Mouse (Mus musculus): Measurements from ENCODE around the gene Fgf10. TPM values are rescaled to one million over a fixed set of nuclear protein-coding genes. Genes with fewer than 3 reads are reported as not detected.

Fgf10 gene
- polyA plus RNA-seq, 1 experiment from 2014 or later, result 0.05 TPM

GRCm38 (mm10) chr13:118695103-118695502 is 25.5 kb downstream of the Fgf10 start:
- Histone ChIP-seq H3K4me1 (ENCODE audit: insufficient read depth) (no peaks in the 10 kb centered on the region), H3K4me3 (ENCODE audit: low read depth, low read length) (no peak overlapping the region), H3K36me3 (replicated peaks; ENCODE audit: insufficient read depth, low read length) (no peaks in the 10 kb centered on the region), H3K9ac (replicated peaks) (no peak overlapping the region), H3K27me3 (ENCODE audit: insufficient read depth, low read length) (no peaks in the 10 kb centered on the region), H3K4me2 (ENCODE audit: low read depth, low read length) (no peak overlapping the region), H3K9me3 (ENCODE audit: low read length) (no peaks in the 10 kb centered on the region), H3K27ac (ENCODE audit: low read depth) (no peak overlapping the region)
- TF ChIP-seq EP300 (IDR thresholded peaks at IDR 0.05; ENCODE audit: low read depth) (no peak), CTCF (IDR thresholded peaks at IDR 0.05; ENCODE audit: low read depth) (no peak)
- DNase-seq (no peak), ATAC-seq (no peak)
- WGBS (ENCODE audit: insufficient replicate concordance), result 31% methylated on average over 4 of the region's 4 CpGs

DNA sequence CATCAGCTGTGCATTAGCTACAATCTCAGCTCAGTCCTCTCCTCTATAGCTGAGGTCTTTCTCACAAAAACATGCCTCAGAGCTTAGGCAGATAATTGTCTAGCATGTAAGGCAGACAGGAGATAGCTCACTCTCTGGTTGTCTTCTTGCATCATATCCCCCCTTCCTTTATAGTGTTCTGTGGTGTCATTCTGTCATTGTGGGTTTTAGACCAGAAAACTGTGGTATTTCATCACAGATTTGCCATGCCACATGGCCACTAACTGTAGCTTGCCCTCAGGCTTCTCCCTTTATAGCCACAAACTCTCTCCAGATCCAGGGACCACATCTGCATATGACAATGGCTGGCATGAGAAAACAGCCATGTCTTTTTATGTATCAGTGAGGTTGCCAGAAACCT is 34.1 kb downstream of the Fgf10 start:
- TF ChIP-seq EP300 (IDR thresholded peaks at IDR 0.05; ENCODE audit: low read depth), result no peak
- TF ChIP-seq CTCF (IDR thresholded peaks at IDR 0.05; ENCODE audit: low read depth), result no peak
- ATAC-seq (0 out of 2 replicates have a peak, but pooled peaks have one; percentile 17), DNase-seq (no peak)
- Histone ChIP-seq H3K9ac (replicated peaks) (no peak overlapping the region), H3K4me2 (ENCODE audit: low read depth, low read length) (no peak overlapping the region), H3K4me3 (ENCODE audit: low read depth, low read length) (no peak overlapping the region), H3K9me3 (ENCODE audit: low read length) (no peaks in the 10 kb centered on the region), H3K27me3 (ENCODE audit: insufficient read depth, low read length) (no peaks in the 10 kb centered on the region), H3K27ac (ENCODE audit: low read depth) (no peak overlapping the region), H3K36me3 (replicated peaks; ENCODE audit: insufficient read depth, low read length) (no peaks in the 10 kb centered on the region), H3K4me1 (ENCODE audit: insufficient read depth) (no peaks in the 10 kb centered on the region)

DNA sequence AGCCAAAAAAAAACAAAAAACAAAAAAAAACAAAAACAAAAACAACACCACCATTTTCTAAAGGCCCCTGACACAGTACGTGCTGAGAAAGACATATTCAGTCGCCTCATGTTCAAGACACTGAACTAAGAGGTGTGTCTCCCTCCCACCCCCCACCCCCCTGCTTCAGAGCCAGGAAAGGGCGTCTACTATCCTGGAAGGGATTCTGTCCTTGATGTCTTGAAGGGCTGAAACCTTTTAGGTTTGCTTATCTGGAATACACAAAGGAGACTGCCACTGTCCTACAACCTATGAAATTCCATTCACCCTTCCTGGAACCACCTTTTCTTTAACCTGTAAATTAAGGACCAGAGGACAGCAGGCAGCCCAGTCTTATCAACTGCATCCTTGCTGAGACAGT is 36.1 kb downstream of the Fgf10 start:
- Histone ChIP-seq H3K4me2 (ENCODE audit: low read depth, low read length) (no peak overlapping the region), H3K27ac (ENCODE audit: low read depth) (no peak overlapping the region), H3K9me3 (ENCODE audit: low read length) (no peaks in the 10 kb centered on the region), H3K9ac (replicated peaks) (no peak overlapping the region), H3K4me3 (ENCODE audit: low read depth, low read length) (no peak overlapping the region), H3K4me1 (ENCODE audit: insufficient read depth) (no peaks in the 10 kb centered on the region), H3K36me3 (replicated peaks; ENCODE audit: insufficient read depth, low read length) (no peaks in the 10 kb centered on the region), H3K27me3 (ENCODE audit: insufficient read depth, low read length) (no peaks in the 10 kb centered on the region)
- ATAC-seq (no peak), DNase-seq (no peak)
- 65% methylated on average over 3 of the region's 3 CpGs for WGBS (ENCODE audit: insufficient replicate concordance)
- TF ChIP-seq CTCF (IDR thresholded peaks at IDR 0.05; ENCODE audit: low read depth) (no peak), EP300 (IDR thresholded peaks at IDR 0.05; ENCODE audit: low read depth) (no peak)

DNA sequence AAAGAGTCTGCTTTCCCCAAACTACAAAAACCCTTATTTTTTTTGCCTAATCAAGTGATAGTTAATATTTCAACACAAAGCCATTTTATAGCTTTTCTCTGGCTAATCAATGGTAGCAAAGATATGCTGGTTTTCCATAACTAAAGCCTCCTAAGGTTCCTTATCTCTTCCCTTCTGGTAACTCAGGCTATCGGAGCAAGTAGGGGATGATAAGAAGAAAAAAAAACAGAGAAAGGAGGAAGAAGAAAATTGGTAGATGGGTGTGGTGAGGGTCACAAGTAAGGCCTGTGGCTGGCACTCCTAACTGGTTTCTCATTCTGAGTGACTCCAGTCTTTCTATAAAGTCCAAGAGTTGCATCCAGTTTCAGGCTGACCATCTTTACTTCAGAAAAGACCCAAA is 40.3 kb downstream of the Fgf10 start:
- DNase-seq, result no peak
- no peaks in the 10 kb centered on the region for H3K9me3 ChIP-seq (ENCODE audit: low read length)
- TF ChIP-seq EP300 (IDR thresholded peaks at IDR 0.05; ENCODE audit: low read depth), result no peak
- TF ChIP-seq CTCF (IDR thresholded peaks at IDR 0.05; ENCODE audit: low read depth), result no peak
- no peak overlapping the region for H3K27ac ChIP-seq (ENCODE audit: low read depth)
- 40% methylated on average over 1 of the region's 1 CpGs for WGBS (ENCODE audit: insufficient replicate concordance)
- no peak overlapping the region for H3K9ac ChIP-seq (replicated peaks)
- H3K4me2 ChIP-seq (ENCODE audit: low read depth, low read length), result no peak overlapping the region
- ATAC-seq, result no peak
- H3K36me3 ChIP-seq (replicated peaks; ENCODE audit: insufficient read depth, low read length), result no peaks in the 10 kb centered on the region
- H3K4me3 ChIP-seq (ENCODE audit: low read depth, low read length), result no peak overlapping the region
- H3K27me3 ChIP-seq (ENCODE audit: insufficient read depth, low read length), result peaks cover 14% of the 10 kb centered on the region
- no peaks in the 10 kb centered on the region for H3K4me1 ChIP-seq (ENCODE audit: insufficient read depth)

GRCm38 (mm10) chr13:118713626-118714150 is 44.1 kb downstream of the Fgf10 start:
- H3K36me3 ChIP-seq (replicated peaks; ENCODE audit: insufficient read depth, low read length), result no peaks in the 10 kb centered on the region
- H3K4me2 ChIP-seq (ENCODE audit: low read depth, low read length), result peak overlapping the region; percentile 63
- H3K27ac ChIP-seq (ENCODE audit: low read depth), result no peak overlapping the region
- 3% methylated on average over 14 of the region's 14 CpGs for WGBS (ENCODE audit: insufficient replicate concordance)
- no peak for ATAC-seq
- H3K27me3 ChIP-seq (ENCODE audit: insufficient read depth, low read length), result peaks cover 30% of the 10 kb centered on the region
- no peaks in the 10 kb centered on the region for H3K4me1 ChIP-seq (ENCODE audit: insufficient read depth)
- TF ChIP-seq EP300 (IDR thresholded peaks at IDR 0.05; ENCODE audit: low read depth) (no peak), CTCF (IDR thresholded peaks at IDR 0.05; ENCODE audit: low read depth) (no peak)
- no peaks in the 10 kb centered on the region for H3K9me3 ChIP-seq (ENCODE audit: low read length)
- H3K4me3 ChIP-seq (ENCODE audit: low read depth, low read length), result peak overlapping the region; percentile 30; the same call in 1 of the 2 replicates
- H3K9ac ChIP-seq (replicated peaks), result no peak overlapping the region
- no peak for DNase-seq

- TF ChIP-seq CTCF (IDR thresholded peaks at IDR 0.05; ENCODE audit: low read depth), result no peak
- Histone ChIP-seq H3K9me3 (ENCODE audit: low read length) (no peaks in the 10 kb centered on the region), H3K27ac (ENCODE audit: low read depth) (no peak overlapping the region), H3K27me3 (ENCODE audit: insufficient read depth, low read length) (peaks cover 30% of the 10 kb centered on the region), H3K9ac (replicated peaks) (no peak overlapping the region), H3K4me2 (ENCODE audit: low read depth, low read length) (peak overlapping the region; percentile 63), H3K36me3 (replicated peaks; ENCODE audit: insufficient read depth, low read length) (no peaks in the 10 kb centered on the region), H3K4me3 (ENCODE audit: low read depth, low read length) (peak overlapping the region; percentile 30), H3K4me1 (ENCODE audit: insufficient read depth) (no peaks in the 10 kb centered on the region)
- no peak for ATAC-seq
- 1% methylated on average over 23 of the region's 36 CpGs for WGBS (ENCODE audit: insufficient replicate concordance)
- DNase-seq, result no peak
Measured at GRCm38 (mm10) chr13:118714284-118715065, 44.9 kb downstream of the Fgf10 start.
